Mouse (Mus musculus) lung, postnatal 0 days (tissue): ENCODE data around the gene Negr1.

Source experiments
- CTCF ChIP-seq: IDR thresholded peaks from 2 replicates; pipeline ENCODE4 v1.5.1; 2016; ENCODE audit warnings: antibody characterized with exemption, mild to moderate bottlenecking
- EP300 ChIP-seq: IDR thresholded peaks from 2 replicates; pipeline ENCODE4 v1.6.1; 2016; ENCODE audit warnings: antibody characterized with exemption, mild to moderate bottlenecking, control low read depth

- no peak for TF ChIP-seq CTCF
- TF ChIP-seq EP300: no peak
These were observed 546.6 kb downstream of the Negr1 start for GRCm38 (mm10) chr3:157108156-157108555.
